Mouse (Mus musculus): ENCODE measurements around the gene Taf5l. TPM values are rescaled to one million over a fixed set of nuclear protein-coding genes. Genes with fewer than 3 reads are reported as not detected.

The Taf5l gene
- polyA plus RNA-seq, 1 experiment from 2014 or later, result 15.0 TPM

DNA sequence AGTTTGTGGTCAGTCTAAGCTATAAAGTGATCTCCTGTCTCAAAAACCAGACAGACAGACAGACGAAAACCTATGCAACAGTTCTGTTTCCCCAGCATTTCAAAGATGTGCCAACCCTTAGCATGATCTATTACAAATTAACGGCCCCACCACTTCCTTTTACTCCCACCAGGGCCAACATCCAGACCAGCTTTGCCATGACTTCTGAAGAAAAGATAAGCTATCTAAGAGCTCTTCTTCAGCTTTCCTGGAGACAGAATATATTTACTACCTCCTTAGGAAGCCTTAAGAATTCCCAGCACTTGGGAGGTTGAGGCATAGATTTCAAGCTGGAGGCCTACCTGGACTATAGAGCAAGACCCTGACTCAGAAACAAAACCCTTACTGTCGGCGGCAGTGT, 41.0 kb downstream of the Taf5l start:
- peak overlapping the region; percentile 97 for H3K9ac ChIP-seq (replicated peaks)
- peak overlapping the region; percentile 75 for H3K4me2 ChIP-seq (ENCODE audit: low read depth, low read length)
- no peaks in the 10 kb centered on the region for H3K9me3 ChIP-seq (ENCODE audit: low read length)
- H3K36me3 ChIP-seq (replicated peaks; ENCODE audit: insufficient read depth, low read length), result peaks cover 30% of the 10 kb centered on the region
- H3K4me3 ChIP-seq (ENCODE audit: low read depth, low read length), result peak overlapping the region; percentile 97
- ATAC-seq (no peak), DNase-seq (no peak)
- peak overlapping the region; percentile 81 for H3K27ac ChIP-seq (ENCODE audit: low read depth)
- TF ChIP-seq EP300 (IDR thresholded peaks at IDR 0.05; ENCODE audit: low read depth), result no peak
- TF ChIP-seq CTCF (IDR thresholded peaks at IDR 0.05; ENCODE audit: low read depth), result no peak
- whole genome bisulfite sequencing (ENCODE audit: insufficient replicate concordance), result 44% methylated on average over 4 of the region's 4 CpGs
- peaks cover 48% of the 10 kb centered on the region for H3K4me1 ChIP-seq (ENCODE audit: insufficient read depth)
- no peaks in the 10 kb centered on the region for H3K27me3 ChIP-seq (ENCODE audit: insufficient read depth, low read length)

DNA sequence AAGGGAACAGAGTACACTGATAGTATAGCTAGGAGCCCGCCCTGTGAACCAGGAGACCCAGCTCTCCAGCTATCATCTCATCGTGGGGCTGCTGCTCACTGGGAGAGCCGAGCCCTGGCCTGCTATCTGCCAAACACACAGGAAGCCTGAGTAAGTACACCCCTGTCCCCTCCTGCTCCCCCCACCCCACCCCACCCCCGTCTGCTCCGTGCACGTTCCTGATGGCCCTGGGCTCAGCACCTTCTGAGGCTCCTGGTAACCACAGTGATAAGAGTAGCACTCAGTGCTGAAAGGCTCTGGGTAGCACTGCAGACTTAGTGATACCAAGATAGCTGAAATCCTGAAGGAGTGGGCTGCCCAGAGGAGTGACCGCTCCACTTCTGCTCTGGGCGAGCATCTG, 42.3 kb downstream of the Taf5l start:
- peak overlapping the region; percentile 28 for H3K9ac ChIP-seq (replicated peaks)
- H3K27ac ChIP-seq (ENCODE audit: low read depth), result peak overlapping the region; percentile 81
- H3K4me3 ChIP-seq (ENCODE audit: low read depth, low read length), result peak overlapping the region; percentile 97
- TF ChIP-seq EP300 (IDR thresholded peaks at IDR 0.05; ENCODE audit: low read depth) (peak; percentile 65), CTCF (IDR thresholded peaks at IDR 0.05; ENCODE audit: low read depth) (no peak)
- H3K9me3 ChIP-seq (ENCODE audit: low read length), result no peaks in the 10 kb centered on the region
- DNase-seq (peak; percentile 71), ATAC-seq (peak; percentile 68)
- peak overlapping the region; percentile 75 for H3K4me2 ChIP-seq (ENCODE audit: low read depth, low read length)
- no peaks in the 10 kb centered on the region for H3K27me3 ChIP-seq (ENCODE audit: insufficient read depth, low read length)
- H3K4me1 ChIP-seq (ENCODE audit: insufficient read depth), result peaks cover 45% of the 10 kb centered on the region
- H3K36me3 ChIP-seq (replicated peaks; ENCODE audit: insufficient read depth, low read length), result peaks cover 38% of the 10 kb centered on the region
- WGBS (ENCODE audit: insufficient replicate concordance), result 42% methylated on average over 8 of the region's 8 CpGs

DNA sequence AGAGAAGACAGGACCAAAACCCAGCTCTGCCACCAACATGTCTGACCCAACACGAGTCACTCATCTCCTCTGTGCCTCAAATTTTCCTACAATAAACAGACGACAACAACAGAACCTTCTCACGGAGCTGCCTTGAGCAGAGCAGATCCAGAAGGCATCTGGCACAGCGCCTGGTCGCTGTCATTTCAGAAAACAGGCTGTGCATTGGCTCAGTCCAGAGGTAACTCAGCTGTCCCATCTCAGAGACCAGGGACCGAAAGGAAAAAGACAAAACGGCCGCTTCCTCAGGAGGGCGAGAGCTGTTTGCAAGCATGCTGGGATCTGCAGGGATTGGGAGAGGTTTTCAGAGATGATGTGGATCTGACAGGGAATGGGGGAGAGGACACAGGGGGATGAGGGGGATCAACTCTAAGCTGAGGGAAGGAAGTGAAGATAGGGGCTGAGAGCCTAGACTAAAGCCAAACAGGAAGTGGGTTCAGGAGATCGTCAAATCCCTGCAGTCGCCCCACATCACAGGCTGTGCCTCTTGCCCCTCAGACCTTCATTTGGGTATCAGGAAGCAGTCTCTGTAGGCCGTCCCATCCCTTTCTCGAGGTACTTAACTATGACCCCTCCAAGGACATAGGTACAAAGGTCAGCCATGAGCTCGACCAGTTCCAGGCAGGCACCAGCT, 42.9 kb downstream of the Taf5l start:
- Histone ChIP-seq H3K36me3 (replicated peaks; ENCODE audit: insufficient read depth, low read length) (peaks cover 41% of the 10 kb centered on the region), H3K27me3 (ENCODE audit: insufficient read depth, low read length) (no peaks in the 10 kb centered on the region), H3K9me3 (ENCODE audit: low read length) (no peaks in the 10 kb centered on the region), H3K4me2 (ENCODE audit: low read depth, low read length) (peak overlapping the region; percentile 75), H3K4me1 (ENCODE audit: insufficient read depth) (peaks cover 40% of the 10 kb centered on the region), H3K4me3 (ENCODE audit: low read depth, low read length) (peak overlapping the region; percentile 97), H3K27ac (ENCODE audit: low read depth) (peak overlapping the region; percentile 81), H3K9ac (replicated peaks) (peak overlapping the region; percentile 28)
- 0 out of 2 replicates have a peak, but pooled peaks have one; percentile 7 for TF ChIP-seq EP300 (IDR thresholded peaks at IDR 0.05; ENCODE audit: low read depth)
- no peak for TF ChIP-seq CTCF (IDR thresholded peaks at IDR 0.05; ENCODE audit: low read depth)
- ATAC-seq, result no peak
- DNase-seq, result no peak
- WGBS (ENCODE audit: insufficient replicate concordance), result 46% methylated on average over 14 of the region's 14 CpGs

DNA sequence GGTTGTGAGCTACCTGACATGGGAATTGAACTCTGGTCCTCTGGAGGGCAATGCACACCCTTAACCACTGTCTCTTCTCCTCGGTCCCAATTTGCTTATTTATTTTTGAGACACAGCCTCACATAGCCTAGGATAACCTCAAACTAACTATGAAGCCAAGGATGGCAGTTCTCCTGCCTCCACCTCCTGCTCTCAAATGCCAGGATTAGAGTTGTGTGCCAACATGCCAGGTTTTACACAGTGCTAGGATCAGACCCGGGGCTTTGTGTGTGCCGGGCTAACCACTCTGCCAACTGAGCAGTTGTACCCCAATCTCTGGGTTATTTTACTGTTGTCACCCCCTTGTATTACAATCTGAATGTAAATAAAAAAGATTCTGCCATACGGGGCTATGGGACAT, 43.7 kb downstream of the Taf5l start:
- H3K9ac ChIP-seq (replicated peaks), result peak overlapping the region; percentile 28; the same call in 1 of the 2 replicates
- H3K4me3 ChIP-seq (ENCODE audit: low read depth, low read length), result peak overlapping the region; percentile 97
- no peaks in the 10 kb centered on the region for H3K9me3 ChIP-seq (ENCODE audit: low read length)
- no peak for ATAC-seq
- no peak for TF ChIP-seq EP300 (IDR thresholded peaks at IDR 0.05; ENCODE audit: low read depth)
- no peak for TF ChIP-seq CTCF (IDR thresholded peaks at IDR 0.05; ENCODE audit: low read depth)
- no peaks in the 10 kb centered on the region for H3K27me3 ChIP-seq (ENCODE audit: insufficient read depth, low read length)
- H3K4me1 ChIP-seq (ENCODE audit: insufficient read depth), result peaks cover 42% of the 10 kb centered on the region
- H3K4me2 ChIP-seq (ENCODE audit: low read depth, low read length), result peak overlapping the region; percentile 75
- WGBS (ENCODE audit: insufficient replicate concordance), result 91% methylated on average over 4 of the region's 4 CpGs
- peak overlapping the region; percentile 81; the same call in 1 of the 2 replicates for H3K27ac ChIP-seq (ENCODE audit: low read depth)
- H3K36me3 ChIP-seq (replicated peaks; ENCODE audit: insufficient read depth, low read length), result peaks cover 46% of the 10 kb centered on the region
- DNase-seq, result no peak

DNA sequence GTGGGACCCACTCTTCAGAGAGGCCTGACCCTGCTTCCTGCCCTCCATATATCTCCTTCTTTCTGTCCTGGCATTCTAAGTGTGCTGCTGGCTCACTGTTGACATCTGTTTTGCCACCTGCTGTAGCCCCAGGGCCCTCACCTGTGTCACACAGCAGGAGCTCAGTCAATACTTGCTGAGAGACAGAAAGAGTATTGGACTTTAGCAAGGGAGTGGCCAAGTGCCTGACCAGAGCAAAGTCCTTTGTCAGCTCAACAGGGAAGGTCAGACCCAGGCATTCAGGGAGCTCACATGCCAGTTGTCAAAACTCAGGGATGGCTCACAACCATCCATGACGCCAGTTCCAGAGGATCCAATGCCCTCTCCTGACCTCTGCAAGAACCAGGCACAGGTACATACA, 47.7 kb downstream of the Taf5l start:
- DNase-seq (peak; percentile 37), ATAC-seq (peak; percentile 88)
- H3K9ac ChIP-seq (replicated peaks), result no peak overlapping the region
- H3K4me2 ChIP-seq (ENCODE audit: low read depth, low read length), result no peak overlapping the region
- peaks cover 72% of the 10 kb centered on the region for H3K36me3 ChIP-seq (replicated peaks; ENCODE audit: insufficient read depth, low read length)
- TF ChIP-seq CTCF (IDR thresholded peaks at IDR 0.05; ENCODE audit: low read depth), result no peak
- peak; percentile 46 for TF ChIP-seq EP300 (IDR thresholded peaks at IDR 0.05; ENCODE audit: low read depth)
- no peaks in the 10 kb centered on the region for H3K9me3 ChIP-seq (ENCODE audit: low read length)
- peak overlapping the region; percentile 81 for H3K27ac ChIP-seq (ENCODE audit: low read depth)
- H3K27me3 ChIP-seq (ENCODE audit: insufficient read depth, low read length), result no peaks in the 10 kb centered on the region
- 65% methylated on average over 1 of the region's 1 CpGs for WGBS (ENCODE audit: insufficient replicate concordance)
- peaks cover 26% of the 10 kb centered on the region for H3K4me1 ChIP-seq (ENCODE audit: insufficient read depth)
- no peak overlapping the region for H3K4me3 ChIP-seq (ENCODE audit: low read depth, low read length)

DNA sequence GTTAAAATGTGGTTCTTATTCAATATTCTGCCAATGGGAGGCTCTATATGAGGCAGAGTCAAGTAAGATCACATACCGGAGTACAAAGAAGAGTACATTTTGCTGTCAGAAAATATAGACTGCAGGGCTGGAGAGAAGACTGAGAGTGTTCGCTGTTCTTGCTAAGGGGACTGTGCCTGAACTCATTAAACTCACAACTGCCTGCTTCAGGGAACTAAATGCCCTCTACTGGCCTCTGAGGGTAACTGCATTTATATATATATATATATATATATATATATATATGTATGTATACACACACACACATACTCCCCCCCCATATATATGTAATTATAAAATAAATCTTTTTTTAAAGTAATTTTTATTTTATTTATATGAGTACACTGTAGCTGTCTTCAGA, 54.3 kb downstream of the Taf5l start:
- H3K36me3 ChIP-seq (replicated peaks; ENCODE audit: insufficient read depth, low read length), result peaks cover 93% of the 10 kb centered on the region
- DNase-seq (no peak), ATAC-seq (0 out of 2 replicates have a peak, but pooled peaks have one; percentile 38)
- H3K9ac ChIP-seq (replicated peaks), result no peak overlapping the region
- H3K9me3 ChIP-seq (ENCODE audit: low read length), result no peaks in the 10 kb centered on the region
- TF ChIP-seq EP300 (IDR thresholded peaks at IDR 0.05; ENCODE audit: low read depth) (no peak), CTCF (IDR thresholded peaks at IDR 0.05; ENCODE audit: low read depth) (peak; percentile 57)
- no peaks in the 10 kb centered on the region for H3K27me3 ChIP-seq (ENCODE audit: insufficient read depth, low read length)
- H3K4me2 ChIP-seq (ENCODE audit: low read depth, low read length), result no peak overlapping the region
- no peak overlapping the region for H3K4me3 ChIP-seq (ENCODE audit: low read depth, low read length)
- no peak overlapping the region for H3K27ac ChIP-seq (ENCODE audit: low read depth)
- H3K4me1 ChIP-seq (ENCODE audit: insufficient read depth), result peaks cover 4% of the 10 kb centered on the region; the same call in 1 of the 2 replicates
- 70% methylated on average over 2 of the region's 2 CpGs for WGBS (ENCODE audit: insufficient replicate concordance)

All from liver, postnatal 0 days (tissue).